In genomic region chr16:11017807-11018595, GRCm38 (mm10) we compare ENCODE assay signal across 16 mouse cellular contexts. TPM values are rescaled to one million over a fixed set of nuclear protein-coding genes. Genes with fewer than 3 reads are reported as not detected.
A peak's percentile ranks its signal among the peaks of the same experiment; 100 is the strongest.
DNase-seq lines count a peak whose midpoint lies in the region; ATAC-seq lines count a peak whose summit lies in the region.
"Had no signal": no experiment of that assay in that cellular context is flagged by ENCODE, and none has a peak within 500 bp of the region (broad histone marks: within the 10 kb centered on the region; RNA-seq: fewer than 3 reads in every experiment).

No protein-coding gene starts in this region.

- no peaks in the 10 kb centered on the region for H3K27me3 ChIP-seq in heart, embryonic 11.5 days (ENCODE audit: control insufficient read depth, insufficient read depth, low read length)
- no peaks in the 10 kb centered on the region for H3K27me3 ChIP-seq in liver, embryonic 16.5 days (ENCODE audit: control insufficient read depth, insufficient read depth, low read depth, low read length)
- H3K27me3 ChIP-seq in liver, embryonic 11.5 days (replicated peaks; ENCODE audit: control insufficient read depth, insufficient read depth, low read length), result no peaks in the 10 kb centered on the region
- no peaks in the 10 kb centered on the region for H3K27me3 ChIP-seq in intestine, embryonic 15.5 days (replicated peaks)
- H3K27me3 ChIP-seq: embryonic facial prominence, embryonic 15.5 days; Patski had no signal

- 0 out of 2 replicates have a peak, but pooled peaks have one; percentile 18 for ATAC-seq in heart, embryonic 11.5 days (replicated peaks; ENCODE audit: insufficient number of reproducible peaks, low FRiP score, low TSS enrichment)
- ATAC-seq in liver, embryonic 16.5 days (ENCODE audit: low read depth), result peak; percentile 37; the same call in 1 of the 2 replicates
- no peak for ATAC-seq in liver, embryonic 11.5 days (replicated peaks; ENCODE audit: low FRiP score)
- peak; percentile 32; the same call in 1 of the 2 replicates for ATAC-seq in intestine, embryonic 15.5 days
- ATAC-seq in megakaryocyte-erythroid progenitor cell, adult 5-6 weeks (replicated peaks; ENCODE audit: low FRiP score, low TSS enrichment, poor library complexity, severe bottlenecking), result no peak
- ATAC-seq: forebrain, embryonic 14.5 days; Patski had no signal

- no peak overlapping the region for H3K4me2 ChIP-seq in heart, embryonic 11.5 days
- H3K4me2 ChIP-seq in liver, embryonic 16.5 days (ENCODE audit: low read depth, low read length), result no peak overlapping the region
- no peak overlapping the region for H3K4me2 ChIP-seq in liver, embryonic 11.5 days
- no peak overlapping the region for H3K4me2 ChIP-seq in intestine, embryonic 15.5 days (replicated peaks)
- H3K4me2 ChIP-seq: embryonic facial prominence, embryonic 15.5 days; limb, embryonic 12.5 days had no signal

- no peaks in the 10 kb centered on the region for H3K9me3 ChIP-seq in heart, embryonic 11.5 days (replicated peaks; ENCODE audit: control insufficient read depth, low read length)
- H3K9me3 ChIP-seq in liver, embryonic 16.5 days (replicated peaks; ENCODE audit: control insufficient read depth, low read length), result no peaks in the 10 kb centered on the region
- no peaks in the 10 kb centered on the region for H3K9me3 ChIP-seq in liver, embryonic 11.5 days (ENCODE audit: control insufficient read depth, low read length)
- no peaks in the 10 kb centered on the region for H3K9me3 ChIP-seq in intestine, embryonic 15.5 days
- H3K9me3 ChIP-seq: embryonic facial prominence, embryonic 15.5 days; limb, embryonic 12.5 days had no signal

- DNase-seq in heart, adult 18-20 months, result no peak
- DNase-seq in liver, embryonic 11.5 days (ENCODE audit: low spot score), result no peak
- peak; percentile 21 for DNase-seq in ES-CJ7 (ENCODE audit: low read depth, low spot score)
- DNase-seq in right cerebral cortex, postnatal 4 days, result no peak
- DNase-seq: adrenal gland, postnatal 14 days; cerebellum, adult 11 months; kidney, adult 9 months; right cerebral cortex, postnatal 14 days had no signal

- H3K4me3 ChIP-seq in heart, embryonic 11.5 days (ENCODE audit: low read depth, low read length), result no peak overlapping the region
- H3K4me3 ChIP-seq in liver, embryonic 16.5 days (ENCODE audit: low read depth, low read length), result no peak overlapping the region
- no peak overlapping the region for H3K4me3 ChIP-seq in liver, embryonic 11.5 days (ENCODE audit: low read depth, low read length)
- no peak overlapping the region for H3K4me3 ChIP-seq in intestine, embryonic 15.5 days (replicated peaks)
- H3K4me3 ChIP-seq: embryonic facial prominence, embryonic 15.5 days; limb, embryonic 12.5 days had no signal

- peaks cover 9% of the 10 kb centered on the region for H3K4me1 ChIP-seq in heart, embryonic 11.5 days (ENCODE audit: control insufficient read depth, insufficient read depth, low read length)
- no peaks in the 10 kb centered on the region; the same call in 1 of the 2 replicates for H3K4me1 ChIP-seq in liver, embryonic 16.5 days (ENCODE audit: control insufficient read depth, low read depth, low read length)
- H3K4me1 ChIP-seq in liver, embryonic 11.5 days (replicated peaks; ENCODE audit: control insufficient read depth, insufficient read depth, low read length), result 0 out of 2 replicates have a peak, but pooled peaks cover 2% of the 10 kb centered on the region
- H3K4me1 ChIP-seq in intestine, embryonic 15.5 days (replicated peaks), result peaks cover 9% of the 10 kb centered on the region

- no peaks in the 10 kb centered on the region for H3K36me3 ChIP-seq in heart, embryonic 11.5 days (ENCODE audit: control insufficient read depth, insufficient read depth, low read length)
- H3K36me3 ChIP-seq in liver, embryonic 16.5 days (ENCODE audit: control insufficient read depth, insufficient read depth), result no peaks in the 10 kb centered on the region
- no peaks in the 10 kb centered on the region for H3K36me3 ChIP-seq in liver, embryonic 11.5 days (ENCODE audit: control insufficient read depth, insufficient read depth, low read length)
- no peaks in the 10 kb centered on the region for H3K36me3 ChIP-seq in intestine, embryonic 15.5 days
- H3K36me3 ChIP-seq: embryonic facial prominence, embryonic 15.5 days; limb, embryonic 12.5 days had no signal

- 45% methylated on average over 11 of the region's 11 CpGs for WGBS in heart, embryonic 11.5 days (ENCODE audit: insufficient replicate concordance)
- WGBS in liver, embryonic 16.5 days (ENCODE audit: insufficient replicate concordance), result 40% methylated on average over 11 of the region's 11 CpGs
- 48% methylated on average over 11 of the region's 11 CpGs for WGBS in liver, embryonic 11.5 days
- 38% methylated on average over 11 of the region's 11 CpGs for WGBS in intestine, embryonic 15.5 days

- H3K27ac ChIP-seq in heart, embryonic 11.5 days (ENCODE audit: low read depth, low read length), result no peak overlapping the region
- no peak overlapping the region for H3K27ac ChIP-seq in liver, embryonic 16.5 days (ENCODE audit: low read length)
- no peak overlapping the region for H3K27ac ChIP-seq in liver, embryonic 11.5 days (ENCODE audit: low read depth, low read length)
- H3K27ac ChIP-seq in intestine, embryonic 15.5 days, result no peak overlapping the region
- H3K27ac ChIP-seq: embryonic facial prominence, embryonic 15.5 days; limb, embryonic 12.5 days had no signal

- no peak overlapping the region for H3K9ac ChIP-seq in heart, embryonic 11.5 days (ENCODE audit: low read depth, low read length)
- no peak overlapping the region for H3K9ac ChIP-seq in liver, embryonic 16.5 days (ENCODE audit: low read depth, low read length)
- H3K9ac ChIP-seq in liver, embryonic 11.5 days (ENCODE audit: low read depth, low read length), result no peak overlapping the region
- H3K9ac ChIP-seq in intestine, embryonic 15.5 days, result no peak overlapping the region
- H3K9ac ChIP-seq: embryonic facial prominence, embryonic 15.5 days; limb, embryonic 12.5 days had no signal

RNA-seq across cellular contexts. Expression of gene Snn, which starts 42.7 kb away (rescaled TPM):
- 44.7 and 45.8 TPM in 2 replicates for polyA plus RNA-seq in heart, embryonic 11.5 days (2014; fragmentation: Nextera tagmentation; extraction: Ambion mirVana)
- total RNA-seq in heart, adult 18-20 months (2021), result 10 to 100 TPM; 24.6 to 26.5 TPM
- 2.4 TPM in 2 replicates for polyA plus RNA-seq in liver, embryonic 16.5 days (2015; fragmentation: Nextera tagmentation; extraction: Ambion mirVana)
- 17.0 and 18.0 TPM in 2 replicates for polyA plus RNA-seq in liver, embryonic 11.5 days (2014; fragmentation: Nextera tagmentation; extraction: Ambion mirVana)
- polyA plus RNA-seq in intestine, embryonic 15.5 days (2015; fragmentation: Nextera tagmentation; extraction: Ambion mirVana), result 22.6 and 23.2 TPM in 2 replicates
- 0.52 and 7.4 TPM in 2 replicates for total RNA-seq in megakaryocyte-erythroid progenitor cell, adult 5-6 weeks (2014; fragmentation: Nextera tagmentation)
- total RNA-seq in megakaryocyte-erythroid progenitor cell, adult 5-6 weeks (2017), result 0.09 and 1.6 TPM in 2 replicates

RNA-seq across cellular contexts. Expression of gene Litaf, which starts 48.0 kb away (rescaled TPM):
- 61.6 and 63.8 TPM in 2 replicates for polyA plus RNA-seq in heart, embryonic 11.5 days (2014; fragmentation: Nextera tagmentation; extraction: Ambion mirVana)
- 10 to 100 TPM; 17.1 to 20.8 TPM for total RNA-seq in heart, adult 18-20 months (2021)
- 45.4 and 52.9 TPM in 2 replicates for polyA plus RNA-seq in liver, embryonic 16.5 days (2015; fragmentation: Nextera tagmentation; extraction: Ambion mirVana)
- 53.6 and 56.0 TPM in 2 replicates for polyA plus RNA-seq in liver, embryonic 11.5 days (2014; fragmentation: Nextera tagmentation; extraction: Ambion mirVana)
- 99.1 and 103 TPM in 2 replicates for polyA plus RNA-seq in intestine, embryonic 15.5 days (2015; fragmentation: Nextera tagmentation; extraction: Ambion mirVana)
- 5.4 and 6.6 TPM in 2 replicates for total RNA-seq in megakaryocyte-erythroid progenitor cell, adult 5-6 weeks (2014; fragmentation: Nextera tagmentation)
- total RNA-seq in megakaryocyte-erythroid progenitor cell, adult 5-6 weeks (2017), result 6.9 and 9.4 TPM in 2 replicates

Comparison
In these comparisons a context has a peak if more than half of its experiments do, and no peak if none do; other contexts are left out.
1. ATAC-seq: peak in heart, embryonic 11.5 days (single experiment), liver, embryonic 16.5 days (single experiment) and intestine, embryonic 15.5 days (single experiment); none in liver, embryonic 11.5 days (single experiment) and megakaryocyte-erythroid progenitor cell, adult 5-6 weeks (single experiment).